Mouse (Mus musculus): Measurements from ENCODE around the gene Wbp11.
A peak's percentile ranks its signal among the peaks of the same experiment; 100 is the strongest.

- no peak for TF ChIP-seq CTCF (IDR thresholded peaks at IDR 0.05 in 2 of 3, conservative IDR thresholded peaks at IDR 0.05 in 1 of 3; ENCODE audit: control insufficient read depth in 1 of 3, insufficient read depth in 1 of 3, low read depth in 2 of 3, low read length in 3 of 3, poor library complexity in 1 of 3, severe bottlenecking in 1 of 3)
- no peak for TF ChIP-seq TCF12 (IDR thresholded peaks at IDR 0.05; ENCODE audit: low read depth, low read length)
- no peak for TF ChIP-seq RAD21 (IDR thresholded peaks at IDR 0.05; ENCODE audit: low read depth, low read length)
- no peak for TF ChIP-seq GABPA (IDR thresholded peaks at IDR 0.05; ENCODE audit: low read depth, low read length)
- no peak for TF ChIP-seq SIN3A (IDR thresholded peaks at IDR 0.05; ENCODE audit: low read length)
- peak; percentile 98 to 100 for TF ChIP-seq POLR2A (IDR thresholded peaks at IDR 0.05; ENCODE audit: control insufficient read depth in 1 of 2, insufficient read depth in 1 of 2, low read depth in 1 of 2, low read length in 2 of 2, poor library complexity in 1 of 2)
- TF ChIP-seq GATA1 (IDR thresholded peaks at IDR 0.05; ENCODE audit: low read depth, low read length): no peak; the same call in 1 of the 2 replicates
- TF ChIP-seq MYC (IDR thresholded peaks at IDR 0.05; ENCODE audit: low read depth, low read length): no peak
- TF ChIP-seq HCFC1 (IDR thresholded peaks at IDR 0.05; ENCODE audit: low read depth, low read length): no peak
- no peak for TF ChIP-seq E2F4 (IDR thresholded peaks at IDR 0.05; ENCODE audit: borderline replicate concordance, low read depth, low read length)
- no peak for TF ChIP-seq TAL1 (IDR thresholded peaks at IDR 0.05; ENCODE audit: low read length)
- no peak for TF ChIP-seq JUND (IDR thresholded peaks at IDR 0.05; ENCODE audit: low read depth, low read length)
- TF ChIP-seq BHLHE40 (IDR thresholded peaks at IDR 0.05; ENCODE audit: borderline replicate concordance, low read depth, low read length): no peak
Observed at GRCm38 (mm10) chr6:136803739-136804633, 24.0 kb downstream of the Wbp11 start, which contains the start of gene Hist4h4.

Measured in MEL (cell line).